Mouse (Mus musculus) midbrain, embryonic 15.5 days (tissue): ENCODE measurements around the gene Olfr1504. TPM values are rescaled to one million over a fixed set of nuclear protein-coding genes. Genes with fewer than 3 reads are reported as not detected.
"Not testable (repeated sequence)": the region's sequence is repeated elsewhere in the genome, so short reads cannot be mapped to it uniquely, and the experiment has no call there.

Experiments
- ATAC-seq: fragments of 200-750 bp; cut with Nextera tagmentation; replicated peaks from 2 replicates; pipeline ENCODE4 v1.8.0; 2017; ENCODE audit warnings: moderate TSS enrichment
- H3K27ac ChIP-seq: fragments of 300-500 bp; sonication (generic); 2 replicates; pipeline ENCODE4 v1.5.1; 2015; ENCODE audit warnings: mild to moderate bottlenecking, inconsistent platforms
- H3K27me3 ChIP-seq: fragments of 300-500 bp; sonication (generic); replicated peaks from 2 replicates; pipeline ENCODE4 v1.6.1; 2015; ENCODE audit warnings: inconsistent platforms
- H3K36me3 ChIP-seq: fragments of 300-500 bp; sonication (generic); replicated peaks from 2 replicates; pipeline ENCODE4 v1.6.1; 2015; ENCODE audit warnings: inconsistent platforms
- H3K4me1 ChIP-seq: fragments of 300-500 bp; sonication (generic); 2 replicates; pipeline ENCODE4 v1.6.1; 2015; ENCODE audit warnings: inconsistent platforms
- H3K4me2 ChIP-seq: fragments of 300-500 bp; sonication (generic); 2 replicates; pipeline ENCODE4 v1.6.1; 2015; ENCODE audit warnings: inconsistent platforms, mild to moderate bottlenecking, moderate library complexity
- H3K4me3 ChIP-seq: fragments of 300-500 bp; sonication (generic); 2 replicates; pipeline ENCODE4 v1.5.1; 2015; ENCODE audit warnings: mild to moderate bottlenecking, inconsistent platforms
- H3K9ac ChIP-seq: fragments of 300-500 bp; sonication (generic); 2 replicates; pipeline ENCODE4 v1.6.1; 2015; ENCODE audit warnings: mild to moderate bottlenecking, inconsistent platforms
- H3K9me3 ChIP-seq: fragments of 300-500 bp; sonication (generic); 2 replicates; pipeline ENCODE4 v1.6.1; 2016; ENCODE audit warnings: inconsistent platforms
- WGBS: fragments of 180-500 bp; shearing (Covaris S2); methylation state at CpG from one replicate; pipeline ENCODE4 v1.1.7; 2015; ENCODE audit warnings: mixed read lengths; 5-methylcytosine and 5-hydroxymethylcytosine counted together
- polyA plus RNA-seq: library from polyadenylated mRNA; unstranded; fragments of >200 nt; fragmentation: Nextera tagmentation; extraction: Ambion mirVana; gene quantifications from 2 replicates; pipeline ENCODE4 v1.2.1, GENCODE M21; 2015

The Olfr1504 gene
- polyA plus RNA-seq = not detected in 2 replicates

DNA sequence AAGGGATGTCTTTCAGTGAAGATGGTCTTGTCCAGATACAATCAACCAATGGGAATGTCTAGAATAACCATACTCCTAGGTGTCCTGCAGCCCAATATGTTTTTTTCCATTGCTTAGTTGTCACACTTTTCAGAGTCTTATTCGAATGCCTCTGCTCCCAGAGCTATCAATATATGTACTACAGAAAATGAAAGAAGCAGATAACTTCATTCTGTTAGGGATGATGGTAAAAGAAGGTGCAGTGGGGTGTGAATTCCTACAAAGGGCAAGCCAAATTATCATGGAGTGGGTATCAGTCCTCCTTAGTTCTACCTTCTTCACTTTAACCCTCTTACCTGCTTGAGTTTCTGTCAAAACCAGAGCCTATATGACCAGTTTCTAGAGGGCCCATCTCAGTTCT lies at the start of gene Olfr1504:
Gene Olfr1504 (minus strand): TSS at position 101 of the 400 bp plus-strand sequence.
- ATAC-seq = no peak
- 54% methylated on average over 1 of the region's 1 CpGs for WGBS

DNA sequence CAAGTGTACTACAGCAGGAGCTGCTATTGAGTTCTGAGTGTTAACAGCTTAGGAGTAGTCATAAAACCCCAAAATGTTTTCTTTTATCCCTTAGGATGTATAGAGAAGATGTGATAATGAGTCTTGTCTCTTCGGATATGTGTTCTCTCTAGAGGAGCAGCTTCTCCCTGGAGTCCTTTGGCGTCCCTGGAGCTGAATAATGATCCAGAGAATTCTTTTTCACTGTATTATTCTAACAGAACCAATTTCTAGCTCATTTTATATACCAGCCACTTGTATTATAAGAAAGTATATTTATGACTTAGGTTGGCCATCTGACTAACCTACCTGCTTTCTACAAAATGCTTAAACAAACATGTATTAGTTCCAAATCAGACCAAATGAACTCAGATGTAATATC lies 15.5 kb upstream of the Olfr1504 start, which contains the start of gene Olfr1505:
Gene Olfr1505 (plus strand): TSS at position 301 of the 400 bp plus-strand sequence.
- H3K36me3 ChIP-seq = no peaks in the 10 kb centered on the region
- no peak within 1 kb of the TSS for H3K9ac ChIP-seq
- no peak within 1 kb of the TSS for H3K27ac ChIP-seq
- no peaks in the 10 kb centered on the region for H3K27me3 ChIP-seq
- H3K4me2 ChIP-seq = no peak within 1 kb of the TSS
- WGBS = 70% methylated on average over 2 of the region's 2 CpGs
- H3K4me1 ChIP-seq = no peaks in the 10 kb centered on the region
- no peak within 1 kb of the TSS for H3K4me3 ChIP-seq
- ATAC-seq = no peak
- no peaks in the 10 kb centered on the region for H3K9me3 ChIP-seq

More for the DNA sequence above, at the start of gene Olfr1504:
- Histone ChIP-seq H3K4me1 (no peaks in the 10 kb centered on the region), H3K27me3 (no peaks in the 10 kb centered on the region), H3K4me2 (no peak within 1 kb of the TSS), H3K9ac (no peak within 1 kb of the TSS), H3K27ac (no peak within 1 kb of the TSS), H3K4me3 (no peak within 1 kb of the TSS), H3K9me3 (no peaks in the 10 kb centered on the region), H3K36me3 (no peaks in the 10 kb centered on the region)

DNA sequence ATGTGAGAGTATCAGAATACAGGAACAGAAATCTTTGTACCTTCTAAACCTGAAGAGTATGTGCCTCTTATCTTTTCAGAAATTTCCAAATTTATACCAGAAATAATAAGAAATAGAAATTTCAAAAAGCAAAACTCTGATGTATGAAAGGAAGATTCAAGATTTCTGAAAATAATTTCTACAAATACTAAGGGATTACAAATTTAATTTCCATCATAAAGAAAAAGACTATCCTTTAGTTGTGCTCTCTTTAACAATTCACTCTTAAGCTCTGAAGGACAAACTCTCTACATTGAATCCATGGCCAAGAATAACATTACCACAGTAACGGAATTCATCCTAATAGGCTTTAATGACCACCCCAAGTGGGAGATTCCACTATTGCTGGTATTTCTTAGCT lies 36.2 kb downstream of the Olfr1504 start, which contains the start of gene Olfr1502:
Gene Olfr1502 (plus strand): TSS at position 301 of the 400 bp plus-strand sequence.
- Histone ChIP-seq H3K4me1 (no peaks in the 10 kb centered on the region), H3K9me3 (no peaks in the 10 kb centered on the region), H3K27ac (no peak within 1 kb of the TSS), H3K9ac (no peak within 1 kb of the TSS), H3K4me2 (no peak within 1 kb of the TSS), H3K36me3 (no peaks in the 10 kb centered on the region), H3K4me3 (no peak within 1 kb of the TSS), H3K27me3 (no peaks in the 10 kb centered on the region)
- WGBS = 92% methylated on average over 1 of the region's 1 CpGs
- ATAC-seq = no peak

DNA sequence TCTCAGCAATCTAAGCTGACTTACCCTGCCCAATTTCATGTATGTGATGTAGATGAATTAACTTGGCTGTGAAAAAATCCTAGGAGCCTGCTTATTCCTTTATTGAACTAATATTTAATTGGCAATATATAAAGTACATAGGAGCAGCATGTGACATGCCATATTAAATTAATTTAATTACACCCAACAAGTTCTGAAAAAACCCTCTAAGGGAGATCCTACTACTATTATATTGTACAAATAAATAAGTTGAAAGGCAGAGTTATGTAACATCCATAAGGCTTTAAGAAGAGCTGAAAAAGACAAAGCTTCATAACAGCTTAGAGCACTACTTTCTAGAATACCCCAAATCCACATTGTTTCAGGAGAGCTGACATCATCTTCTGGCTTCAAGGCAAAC lies 47.1 kb downstream of the Olfr1504 start, which contains the start of gene Olfr1501:
Gene Olfr1501 (minus strand): TSS at position 101 of the 400 bp plus-strand sequence.
- not testable (repeated sequence) for H3K9ac ChIP-seq, H3K27ac ChIP-seq, H3K4me1 ChIP-seq, ATAC-seq, H3K4me2 ChIP-seq, H3K27me3 ChIP-seq, H3K4me3 ChIP-seq, H3K36me3 ChIP-seq, H3K9me3 ChIP-seq

Other genes starting within 250 kb of the Olfr1504 start
- not detected in 2 replicates for gene Olfr1490, start 246.8 kb downstream of the Olfr1504 start, polyA plus RNA-seq
- gene Olfr1491, start 200.7 kb downstream of the Olfr1504 start, polyA plus RNA-seq = not detected in 2 replicates
- gene Olfr1493-ps1, start 174.7 kb downstream of the Olfr1504 start, polyA plus RNA-seq = not detected in 2 replicates
- not detected in 2 replicates for gene Olfr1494, start 158.2 kb downstream of the Olfr1504 start, polyA plus RNA-seq
- not detected in 2 replicates for gene Olfr1495, start 133.3 kb downstream of the Olfr1504 start, polyA plus RNA-seq
- gene Olfr1496, start 120.0 kb downstream of the Olfr1504 start, polyA plus RNA-seq = not detected in 2 replicates
- not detected in 2 replicates for gene Olfr1497, start 99.7 kb downstream of the Olfr1504 start, polyA plus RNA-seq
- not detected in 2 replicates for gene Olfr1499, start 78.5 kb downstream of the Olfr1504 start, polyA plus RNA-seq
- not detected in 2 replicates for gene Olfr1500, start 67.4 kb downstream of the Olfr1504 start, polyA plus RNA-seq
- gene Olfr1501, start 47.2 kb downstream of the Olfr1504 start, polyA plus RNA-seq = not detected in 2 replicates
- not detected in 2 replicates for gene Olfr1502, start 36.1 kb downstream of the Olfr1504 start, polyA plus RNA-seq
- gene Olfr1505, start 15.6 kb upstream of the Olfr1504 start, polyA plus RNA-seq = not detected in 2 replicates